Mouse (Mus musculus): Measurements from ENCODE around the gene Try4. TPM values are rescaled to one million over a fixed set of nuclear protein-coding genes. Genes with fewer than 3 reads are reported as not detected.

Gene Try4
- polyA plus RNA-seq (2014; fragmentation: Illumina TruSeq; extraction: RNeasy Lipid Tissue Mini Kit (QIAGEN cat#74804); ENCODE audit: low read depth, low replicate concordance), result not detected

DNA sequence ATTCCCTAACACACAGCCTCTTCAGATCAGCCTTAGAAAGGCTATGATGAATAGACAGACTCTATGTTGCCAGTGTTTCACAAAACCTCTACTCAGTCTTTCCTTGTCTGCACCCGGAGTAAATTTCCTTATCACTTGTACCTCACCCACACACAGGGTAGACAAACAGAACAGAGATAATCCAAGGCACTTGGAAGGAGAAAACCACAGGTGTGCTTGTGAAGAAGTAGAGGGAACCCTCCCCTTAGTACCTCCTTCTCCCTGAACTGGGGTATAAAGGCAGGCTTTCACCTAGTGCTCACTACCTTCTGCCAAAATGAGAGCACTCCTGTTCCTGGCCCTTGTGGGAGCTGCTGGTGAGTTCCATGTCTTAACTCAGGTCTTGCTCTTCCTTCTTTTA, at the start of gene Try4:
Gene Try4, plus strand, starts transcription at position 301 of the 400 bp plus-strand sequence.

GRCm38 (mm10) chr6:41316741-41317140, 14.7 kb downstream of the Try4 start, which contains the start of gene Try5:
Gene Try5 (minus strand): TSS chr6:41316841.

GRCm38 (mm10) chr6:41353932-41354331, 51.9 kb downstream of the Try4 start, which contains the start of gene Try10:
Gene Try10 (plus strand): TSS chr6:41354105.

Other genes with a start within 250 kb of the Try4 start
- 0.87 TPM for gene Try5, start 14.6 kb downstream of the Try4 start, polyA plus RNA-seq (2014; fragmentation: Illumina TruSeq; extraction: RNeasy Lipid Tissue Mini Kit (QIAGEN cat#74804); ENCODE audit: low read depth, low replicate concordance)
- gene Try10, start 51.8 kb downstream of the Try4 start, polyA plus RNA-seq (2014; fragmentation: Illumina TruSeq; extraction: RNeasy Lipid Tissue Mini Kit (QIAGEN cat#74804); ENCODE audit: low read depth, low replicate concordance), result not detected
- gene Prss3, start 75.4 kb downstream of the Try4 start, polyA plus RNA-seq (2014; fragmentation: Illumina TruSeq; extraction: RNeasy Lipid Tissue Mini Kit (QIAGEN cat#74804); ENCODE audit: low read depth, low replicate concordance), result not detected
- not detected for gene Gm5771, start 90.1 kb downstream of the Try4 start, polyA plus RNA-seq (2014; fragmentation: Illumina TruSeq; extraction: RNeasy Lipid Tissue Mini Kit (QIAGEN cat#74804); ENCODE audit: low read depth, low replicate concordance)
- not detected for gene Gm10334, start 143.9 kb downstream of the Try4 start, polyA plus RNA-seq (2014; fragmentation: Illumina TruSeq; extraction: RNeasy Lipid Tissue Mini Kit (QIAGEN cat#74804); ENCODE audit: low read depth, low replicate concordance)
- not detected for gene Prss1, start 156.7 kb downstream of the Try4 start, polyA plus RNA-seq (2014; fragmentation: Illumina TruSeq; extraction: RNeasy Lipid Tissue Mini Kit (QIAGEN cat#74804); ENCODE audit: low read depth, low replicate concordance)
- gene Prss2, start 219.5 kb downstream of the Try4 start, polyA plus RNA-seq (2014; fragmentation: Illumina TruSeq; extraction: RNeasy Lipid Tissue Mini Kit (QIAGEN cat#74804); ENCODE audit: low read depth, low replicate concordance), result 1.1 TPM